Mouse (Mus musculus) kidney, postnatal 25 days (tissue): ENCODE measurements around the gene Ctnnbl1.

Source experiments
- DNase-seq, 2 experiments: peaks; one replicate each; pipeline ENCODE4 v3.0.0; 2021; ENCODE audit warnings: mixed read lengths in 2 of 2

Ctnnbl1 gene

DNA sequence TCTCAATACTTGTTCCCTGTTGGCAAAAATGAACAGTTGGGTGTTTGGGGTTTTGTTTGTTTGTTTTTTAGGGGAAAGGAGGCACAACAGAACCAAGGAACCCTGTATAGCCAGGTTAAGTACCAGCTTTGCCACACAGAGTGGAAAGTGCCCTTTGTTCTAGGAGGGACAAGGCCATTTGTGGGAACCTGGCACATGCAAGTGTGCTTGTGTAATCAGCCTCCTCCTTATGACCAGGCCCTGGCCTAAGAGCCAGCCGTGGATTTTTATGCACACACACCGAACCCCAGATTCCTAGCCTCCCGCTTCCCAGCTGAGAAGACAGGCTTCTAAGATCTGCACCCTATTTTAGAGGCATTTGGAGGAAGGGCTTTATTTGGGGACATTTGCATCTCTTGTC is 140.2 kb downstream of the Ctnnbl1 start:
- DNase-seq = peak in 1 of 2 experiments; percentile 51

- DNase-seq = no peak
These were observed 140.8 kb downstream of the Ctnnbl1 start for GRCm38 (mm10) chr2:157877967-157878366.

- no peak for DNase-seq
These were observed 144.7 kb downstream of the Ctnnbl1 start for GRCm38 (mm10) chr2:157881939-157882338.

DNA sequence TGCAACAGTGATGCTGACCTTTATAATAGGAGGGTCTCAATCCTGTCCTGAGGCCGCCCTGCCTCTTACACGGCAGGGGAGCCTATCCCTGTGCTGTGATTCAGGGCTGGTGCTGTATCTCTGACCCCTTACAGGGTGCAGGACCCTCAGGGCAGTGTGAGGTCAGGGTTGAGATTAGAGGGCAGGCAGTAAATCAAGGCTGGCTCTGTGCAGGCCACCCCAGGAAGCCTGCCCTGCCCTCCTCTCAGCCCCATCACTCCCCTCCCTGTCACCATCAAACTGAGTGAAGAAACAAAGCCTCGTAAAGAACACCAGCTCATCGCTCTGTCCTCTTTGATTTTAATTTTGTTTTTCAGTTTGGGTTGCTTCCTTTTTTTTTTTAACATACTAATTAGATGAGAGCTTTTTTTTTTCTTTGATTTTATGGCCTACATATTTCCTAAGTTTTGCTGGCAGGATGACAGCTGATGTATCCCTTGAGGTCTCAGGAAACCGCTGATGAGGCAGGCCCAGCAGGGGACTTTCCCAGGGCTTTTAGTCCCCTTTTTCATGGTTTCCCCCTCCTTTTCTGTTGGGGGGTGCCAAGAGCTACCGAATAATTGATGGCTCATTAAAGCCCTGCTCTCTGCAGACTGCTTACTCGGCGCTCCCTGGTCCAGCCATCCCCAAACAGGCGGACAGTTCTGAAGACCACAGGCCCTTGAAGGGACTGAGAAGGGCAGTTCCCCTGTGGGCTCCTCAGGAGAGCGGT is 150.2 kb downstream of the Ctnnbl1 start:
- peak; percentile 59 to 62 for DNase-seq

GRCm38 (mm10) chr2:157891166-157891565 is 154.0 kb downstream of the Ctnnbl1 start:
- DNase-seq = no peak

- DNase-seq = no peak
These were observed 159.9 kb downstream of the Ctnnbl1 start for GRCm38 (mm10) chr2:157897131-157897530.

DNA sequence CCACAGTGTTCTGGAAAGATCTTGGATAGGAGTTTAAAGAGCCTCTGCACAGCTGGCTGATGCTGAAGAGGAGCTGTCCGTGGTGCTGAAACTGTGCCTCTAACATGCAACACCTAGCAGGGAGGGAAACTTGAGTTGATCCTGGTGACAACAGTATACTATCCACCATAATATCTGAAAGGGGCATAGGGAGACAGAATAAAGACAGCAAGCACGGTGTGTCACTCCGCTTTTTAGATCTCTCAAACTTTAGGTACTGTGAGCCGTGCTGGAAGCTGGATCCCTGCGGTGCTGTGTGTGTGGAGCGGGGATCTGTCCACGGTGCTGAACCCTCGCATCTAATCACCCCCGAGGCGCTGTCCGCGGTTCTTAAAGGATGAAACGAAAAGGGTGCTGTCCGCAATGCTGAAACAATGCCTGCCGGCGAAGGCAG is 176.0 kb downstream of the Ctnnbl1 start:
- peak; percentile 87 to 93 for DNase-seq

DNA sequence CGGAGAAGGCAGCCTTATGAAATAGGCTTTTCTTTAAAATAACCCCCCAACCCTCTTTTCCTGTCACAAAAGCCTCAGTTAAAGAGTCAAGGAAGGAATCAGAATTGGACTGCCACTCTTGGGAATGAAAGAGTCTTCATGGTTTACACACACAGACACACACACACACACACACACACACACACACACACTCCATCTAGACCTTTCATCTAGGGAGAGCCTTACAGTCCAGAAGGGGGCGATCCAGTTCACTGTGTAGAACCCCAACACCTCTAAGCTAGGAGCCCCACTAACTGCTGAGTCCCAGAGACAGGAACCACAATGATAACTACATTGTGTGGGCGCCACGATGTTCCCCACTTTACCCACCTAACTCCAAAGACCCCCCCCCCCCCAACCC is 176.5 kb downstream of the Ctnnbl1 start:
- no peak for DNase-seq

- no peak for DNase-seq
These were observed 177.0 kb downstream of the Ctnnbl1 start, which contains the start of gene Vstm2l for GRCm38 (mm10) chr2:157914105-157914764. Vstm2l (plus strand) TSS chr2:157914653.

DNA sequence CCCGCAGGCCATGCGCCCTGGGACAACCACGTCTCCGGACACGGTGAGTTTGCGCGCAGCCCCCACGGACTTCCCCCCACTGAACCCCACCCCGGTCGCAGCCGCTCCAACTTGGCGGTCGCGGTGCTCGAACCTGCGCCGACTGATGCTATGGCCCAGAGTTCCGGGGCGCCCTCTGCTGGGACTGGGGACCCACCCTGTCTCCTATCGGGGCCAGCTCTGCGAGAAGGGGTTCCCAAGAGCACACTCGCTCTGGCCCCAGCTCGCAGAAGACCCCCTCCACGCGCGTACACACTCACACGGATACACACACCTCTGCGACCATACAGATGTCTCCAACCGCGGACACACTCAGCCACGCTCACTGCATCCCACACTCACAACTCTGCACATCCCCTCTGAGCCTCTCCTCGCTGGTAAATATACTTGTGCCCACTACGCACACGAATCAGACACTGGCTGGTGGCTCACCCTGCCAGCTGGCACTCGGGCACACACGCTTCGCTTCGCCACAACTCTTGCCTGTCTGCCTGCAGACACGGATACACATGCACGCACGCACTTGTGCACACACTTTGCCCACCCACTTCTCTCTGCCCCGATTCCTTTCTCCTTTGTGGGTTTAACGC is 177.8 kb downstream of the Ctnnbl1 start:
- no peak for DNase-seq

DNA sequence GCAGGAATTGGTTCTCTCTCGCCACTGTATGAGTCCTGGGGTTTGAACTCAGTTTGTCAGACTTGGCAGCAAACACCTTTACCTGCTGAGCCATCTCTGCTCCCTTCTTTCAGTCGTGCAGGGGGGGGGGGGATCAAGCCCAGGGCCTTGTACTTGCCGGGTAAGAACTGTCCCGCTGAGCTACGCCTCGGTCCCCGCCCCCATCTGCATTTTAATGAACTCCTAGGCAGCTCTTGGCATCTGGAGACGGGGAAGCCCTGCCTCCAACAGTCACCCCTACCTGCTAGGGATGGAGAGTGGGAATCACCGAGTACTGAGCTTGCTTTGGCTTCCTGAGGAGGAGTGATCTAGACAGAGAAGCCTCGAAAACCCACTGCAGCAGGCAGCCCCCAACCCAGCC is 181.3 kb downstream of the Ctnnbl1 start:
- no peak for DNase-seq

DNA sequence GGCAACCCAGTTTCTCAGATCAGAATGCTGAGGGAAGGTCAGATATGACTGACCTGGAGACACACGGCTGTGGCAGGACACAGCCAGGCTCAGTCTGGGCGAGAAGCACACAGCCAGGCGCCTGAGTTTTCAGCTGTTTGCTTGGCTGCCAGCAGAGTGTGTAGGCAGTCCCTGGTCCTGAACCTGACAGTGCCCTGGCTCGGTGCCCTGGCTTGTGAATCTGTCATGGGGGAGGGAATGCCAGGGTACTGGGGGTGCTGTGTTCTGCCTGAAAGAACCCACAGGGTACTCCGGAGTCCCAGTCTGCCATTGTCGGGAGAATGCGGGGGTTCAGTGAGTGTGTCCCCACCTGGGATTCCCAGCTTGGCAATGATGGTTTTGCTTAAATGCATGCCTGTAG is 184.3 kb downstream of the Ctnnbl1 start:
- DNase-seq = no peak

- DNase-seq = no peak
These were observed 186.2 kb downstream of the Ctnnbl1 start for GRCm38 (mm10) chr2:157923406-157923805.

- DNase-seq = no peak
These were observed 187.3 kb downstream of the Ctnnbl1 start for GRCm38 (mm10) chr2:157924504-157924903.

DNA sequence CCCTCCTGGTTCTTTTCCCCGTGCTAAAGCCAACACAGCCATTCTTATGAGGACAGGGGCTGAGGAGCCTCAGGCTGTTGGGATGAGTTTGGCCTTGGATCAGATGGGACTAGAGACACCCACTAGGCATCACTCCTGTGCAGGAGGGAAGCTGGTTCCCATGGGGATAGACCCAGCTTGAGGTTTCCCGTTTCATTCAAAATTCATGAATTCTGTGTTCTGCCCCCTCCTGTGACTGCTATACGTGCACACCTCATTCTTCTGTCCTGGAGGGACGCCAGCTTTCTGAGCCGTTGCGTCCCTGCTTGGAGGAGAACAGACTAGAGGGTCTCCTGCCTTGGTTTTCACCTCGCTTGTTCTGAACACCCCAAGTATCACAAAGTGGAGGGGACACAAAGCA is 189.3 kb downstream of the Ctnnbl1 start:
- no peak for DNase-seq

GRCm38 (mm10) chr2:157926927-157927326 is 189.7 kb downstream of the Ctnnbl1 start:
- no peak for DNase-seq

- no peak for DNase-seq
These were observed 190.2 kb downstream of the Ctnnbl1 start for GRCm38 (mm10) chr2:157927397-157927796.

DNA sequence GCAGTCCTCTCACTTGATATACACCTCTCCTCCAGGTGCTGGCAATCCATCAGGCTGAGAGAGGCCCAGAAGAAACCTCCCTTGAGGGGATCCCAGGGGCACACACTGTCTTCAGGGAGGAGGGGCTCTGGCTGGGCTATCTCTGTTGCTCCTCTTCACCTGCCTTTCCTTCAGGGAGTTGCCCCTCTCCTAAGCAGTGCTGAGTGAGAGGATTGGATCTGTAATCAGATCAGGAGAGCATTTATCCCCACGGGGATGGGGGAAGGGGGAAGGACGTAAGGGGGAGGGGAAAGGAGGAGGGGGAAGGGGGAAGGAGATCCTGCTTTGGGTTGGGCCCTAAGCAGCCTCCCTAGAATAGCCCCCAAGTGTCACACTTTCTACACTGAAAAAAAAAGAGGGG is 190.6 kb downstream of the Ctnnbl1 start:
- DNase-seq = no peak

- no peak for DNase-seq
These were observed 195.5 kb downstream of the Ctnnbl1 start for GRCm38 (mm10) chr2:157932655-157933054.

DNA sequence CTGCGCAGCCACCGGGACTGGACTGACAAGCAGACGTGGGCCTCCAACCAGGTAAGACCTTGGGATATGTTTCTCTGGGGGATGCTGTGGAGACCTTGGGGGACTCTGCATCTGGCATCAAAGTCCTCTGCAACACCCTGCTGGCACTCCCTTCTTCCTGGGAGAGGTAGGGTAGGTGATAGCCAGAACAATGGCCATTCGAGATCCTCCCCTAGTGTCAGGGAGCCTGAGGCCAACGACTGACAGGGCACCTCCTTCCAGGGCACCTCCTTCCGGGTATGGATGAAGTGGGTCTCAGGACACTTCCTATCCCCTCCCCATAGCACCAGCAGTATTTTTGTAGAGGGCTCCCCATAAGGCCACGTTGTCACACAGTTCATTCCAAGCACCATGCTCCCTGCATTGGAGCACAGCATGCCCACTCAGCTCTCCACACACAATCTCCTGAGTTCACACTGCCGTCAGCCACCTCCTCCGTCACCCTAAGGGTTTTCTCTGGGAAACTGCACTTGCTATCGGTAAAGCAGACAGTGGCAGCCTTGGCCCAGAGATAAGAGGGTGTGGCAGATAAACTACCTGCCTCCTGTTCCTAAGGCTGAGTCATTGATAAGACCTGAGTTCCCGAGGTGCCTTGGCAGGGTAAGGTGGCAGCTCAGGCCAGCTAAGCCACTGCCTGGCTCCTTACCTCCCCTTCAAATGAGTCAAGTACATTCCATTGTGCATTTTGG is 198.4 kb downstream of the Ctnnbl1 start:
- no peak for DNase-seq

DNA sequence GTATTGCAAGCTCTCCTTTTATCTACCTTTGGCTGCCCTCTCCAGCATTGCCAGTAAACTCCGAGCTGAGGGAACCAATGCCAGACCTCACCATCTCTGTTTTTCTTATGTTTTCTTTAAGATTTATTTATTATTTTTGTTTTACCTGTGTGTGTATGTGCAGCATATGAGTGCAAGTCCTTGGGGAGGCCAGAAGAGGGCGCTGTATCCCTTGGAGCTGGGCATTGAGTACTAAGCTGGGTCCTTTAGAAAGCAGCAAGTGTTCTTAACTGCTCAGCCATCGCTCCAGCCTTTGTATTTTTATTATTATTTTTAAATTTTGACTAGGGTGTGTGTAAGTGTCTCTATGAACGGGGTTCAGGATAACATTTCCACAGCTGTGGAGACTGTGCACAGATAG is 199.5 kb downstream of the Ctnnbl1 start:
- DNase-seq = no peak

DNA sequence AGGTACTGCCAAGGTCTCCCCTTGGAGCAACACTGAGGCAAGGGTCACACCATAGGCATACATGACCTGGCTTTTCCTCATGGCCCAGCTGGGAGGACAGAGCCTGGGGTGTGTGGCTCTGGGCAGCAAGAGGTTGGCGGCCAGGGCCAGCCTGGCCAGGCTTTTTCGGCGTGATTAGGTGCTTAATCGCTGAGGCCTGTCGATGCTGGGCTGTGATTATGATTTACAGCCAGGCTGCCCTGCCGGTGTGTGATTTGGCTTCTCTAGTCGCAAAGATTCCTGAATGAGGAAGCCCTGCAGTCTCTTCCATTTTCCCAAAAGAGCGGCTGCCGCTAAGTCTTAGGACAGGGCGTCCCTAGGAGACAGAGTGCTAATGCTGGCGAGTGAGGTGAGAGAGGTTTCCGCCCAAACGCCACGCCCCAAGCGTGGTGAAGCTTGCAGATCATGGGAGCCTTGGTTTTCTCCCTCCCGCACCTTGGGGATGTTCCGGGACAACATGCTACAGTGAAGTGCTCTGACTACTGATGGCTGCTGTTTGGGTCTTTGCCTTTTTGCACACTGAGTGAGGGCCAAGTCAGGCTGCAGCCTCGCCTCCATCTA is 203.5 kb downstream of the Ctnnbl1 start:
- DNase-seq = no peak
